Mouse (Mus musculus) heart, embryonic 10.5 days (tissue): ENCODE measurements around the gene Ggt5. TPM values are rescaled to one million over a fixed set of nuclear protein-coding genes. Genes with fewer than 3 reads are reported as not detected.

Experiments
- DNase-seq: peaks from one replicate; pipeline ENCODE4 v3.0.0-alpha.2; 2017; ENCODE audit warnings: low spot score
- H3K27ac ChIP-seq: fragments of 300-500 bp; sonication (generic); 2 replicates; pipeline ENCODE4 v1.5.1; 2016; ENCODE audit warnings: mild to moderate bottlenecking
- H3K27me3 ChIP-seq: fragments of 300-500 bp; sonication (generic); 2 replicates; pipeline ENCODE4 v1.6.1; 2016; ENCODE audit warnings: mild to moderate bottlenecking; ENCODE audit not compliant: poor library complexity, insufficient read depth, severe bottlenecking
- H3K36me3 ChIP-seq: fragments of 300-500 bp; sonication (generic); 2 replicates; pipeline ENCODE4 v1.6.1; 2016; ENCODE audit warnings: mild to moderate bottlenecking, moderate library complexity
- H3K4me1 ChIP-seq: fragments of 300-500 bp; sonication (generic); 2 replicates; pipeline ENCODE4 v1.6.1; 2016; ENCODE audit warnings: mild to moderate bottlenecking
- H3K4me3 ChIP-seq: fragments of 300-500 bp; sonication (generic); 2 replicates; pipeline ENCODE4 v1.5.1; 2016; ENCODE audit warnings: mild to moderate bottlenecking, moderate library complexity
- H3K9me3 ChIP-seq: fragments of 300-500 bp; sonication (generic); 2 replicates; pipeline ENCODE4 v1.6.1; 2016; ENCODE audit warnings: mild to moderate bottlenecking, moderate library complexity
- WGBS: fragments of 180-500 bp; shearing (Covaris S2); methylation state at CpG from one replicate; pipeline ENCODE4 v1.1.7; 2016; 5-methylcytosine and 5-hydroxymethylcytosine counted together
- polyA plus RNA-seq: library from polyadenylated mRNA; unstranded; fragments of >200 nt; fragmentation: Nextera tagmentation; extraction: Ambion mirVana; gene quantifications from 2 replicates; pipeline ENCODE4 v1.2.1, GENCODE M21; 2016

Gene Ggt5
- polyA plus RNA-seq, 1 experiment from 2014 or later, result 1.4 TPM

DNA sequence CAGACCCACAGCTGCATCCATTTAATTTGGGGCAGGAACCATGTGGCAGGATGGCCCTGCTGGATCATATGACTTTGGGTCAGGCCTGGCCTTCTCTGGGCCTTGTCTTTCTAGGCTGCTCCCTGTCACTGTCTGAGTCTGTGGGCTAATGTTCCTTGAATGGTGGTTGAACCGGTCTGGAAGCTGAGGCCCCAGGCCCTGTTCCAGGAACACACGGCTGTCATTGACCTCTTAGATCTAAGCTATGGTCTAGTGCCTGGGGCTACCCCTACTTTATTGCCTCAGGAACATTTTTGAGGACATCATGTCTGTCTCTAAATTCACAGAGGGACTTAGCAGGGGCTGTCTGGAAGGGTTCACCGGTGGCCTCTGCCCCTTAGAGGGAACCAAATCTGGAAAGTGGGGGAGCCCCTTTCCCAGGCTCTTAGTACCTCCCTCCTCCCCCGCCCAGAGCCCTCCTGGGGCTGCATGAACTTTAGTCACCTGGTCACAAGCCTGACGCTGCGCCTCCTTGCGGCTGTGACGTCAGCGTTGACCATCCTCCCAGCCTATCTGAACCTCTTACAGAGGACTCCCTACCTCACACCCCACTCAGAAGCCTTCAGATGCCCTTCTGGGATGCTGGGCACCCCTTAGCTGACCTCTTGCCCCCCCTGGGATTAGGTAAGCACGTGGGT is 18.0 kb upstream of the Ggt5 start:
- no peak overlapping the region for H3K27ac ChIP-seq
- peaks cover 20% of the 10 kb centered on the region; the same call in 1 of the 2 replicates for H3K27me3 ChIP-seq
- no peak for DNase-seq
- H3K4me1 ChIP-seq, result peaks cover 23% of the 10 kb centered on the region
- 30% methylated on average over 10 of the region's 10 CpGs for WGBS
- H3K36me3 ChIP-seq, result no peaks in the 10 kb centered on the region
- no peaks in the 10 kb centered on the region for H3K9me3 ChIP-seq
- no peak overlapping the region for H3K4me3 ChIP-seq

DNA sequence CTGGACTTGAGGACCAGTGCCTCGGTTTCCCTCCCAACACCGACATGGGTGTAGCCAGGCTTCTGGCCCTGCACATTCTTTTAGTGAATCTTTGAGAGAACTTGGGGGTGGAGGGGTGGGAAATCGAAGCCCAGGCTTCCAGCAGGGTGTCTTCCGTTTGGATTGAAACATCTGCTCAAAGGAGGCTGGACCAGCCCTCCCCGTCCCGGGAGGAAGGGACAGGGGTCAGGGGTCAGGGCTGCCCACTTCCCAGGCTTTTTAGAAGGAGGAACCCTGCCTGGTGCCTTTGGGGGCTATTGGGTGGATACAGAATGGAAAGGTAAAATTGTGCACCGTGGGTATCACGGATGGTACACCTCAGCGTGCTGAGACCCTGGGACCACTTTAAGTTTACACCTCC is 17.2 kb upstream of the Ggt5 start:
- H3K4me1 ChIP-seq, result peaks cover 23% of the 10 kb centered on the region
- peaks cover 20% of the 10 kb centered on the region; the same call in 1 of the 2 replicates for H3K27me3 ChIP-seq

DNA sequence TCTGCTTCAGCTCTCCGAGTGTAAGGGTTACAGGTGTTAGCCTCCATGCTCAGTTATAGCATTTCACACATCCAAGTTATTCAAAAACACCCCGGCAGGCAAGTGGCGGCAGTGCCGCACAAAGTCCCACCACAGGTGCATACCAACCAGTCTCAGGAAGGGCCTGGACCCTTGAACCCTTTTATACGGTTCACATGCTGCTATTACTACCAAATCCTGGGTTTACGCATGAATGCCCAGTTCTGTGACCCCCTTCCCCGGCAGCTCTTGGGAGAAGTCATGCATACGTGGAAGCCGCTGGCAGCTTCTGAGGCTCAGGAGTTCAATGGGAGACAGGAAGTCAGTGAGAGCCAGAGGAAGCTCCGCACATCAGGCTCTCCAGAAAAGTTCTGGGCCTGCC is 16.0 kb upstream of the Ggt5 start:
- Histone ChIP-seq H3K27me3 (peaks cover 12% of the 10 kb centered on the region; the same call in 1 of the 2 replicates), H3K9me3 (no peaks in the 10 kb centered on the region), H3K4me3 (no peak overlapping the region), H3K27ac (no peak overlapping the region), H3K36me3 (no peaks in the 10 kb centered on the region), H3K4me1 (peaks cover 20% of the 10 kb centered on the region)
- WGBS, result 74% methylated on average over 10 of the region's 10 CpGs
- DNase-seq, result no peak

More for the DNA sequence above, 17.2 kb upstream of the Ggt5 start:
- H3K4me3 ChIP-seq, result no peak overlapping the region
- WGBS, result 56% methylated on average over 9 of the region's 9 CpGs
- H3K36me3 ChIP-seq, result no peaks in the 10 kb centered on the region
- H3K9me3 ChIP-seq, result no peaks in the 10 kb centered on the region
- DNase-seq, result no peak
- H3K27ac ChIP-seq, result no peak overlapping the region

DNA sequence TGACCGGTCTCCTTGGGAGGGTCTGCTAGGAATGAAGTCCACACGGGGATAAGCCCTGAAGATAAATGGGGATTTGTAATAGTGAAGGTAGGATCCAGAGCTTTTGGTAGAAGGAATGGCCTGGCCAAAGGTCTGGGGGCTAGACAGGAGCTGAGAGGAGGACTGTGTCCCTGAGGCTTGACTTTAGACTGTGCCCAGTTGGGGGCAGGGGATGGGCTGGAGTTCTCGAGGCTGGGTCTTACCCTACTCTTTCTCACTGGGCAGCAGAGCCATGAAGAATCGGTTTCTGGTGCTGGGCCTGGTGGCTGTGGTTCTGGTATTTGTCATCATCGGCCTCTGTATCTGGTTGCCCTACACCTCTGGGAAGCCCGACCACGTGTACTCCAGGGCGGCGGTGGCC is 15.2 kb upstream of the Ggt5 start:
- no peaks in the 10 kb centered on the region for H3K9me3 ChIP-seq
- H3K4me3 ChIP-seq, result no peak overlapping the region
- no peaks in the 10 kb centered on the region for H3K36me3 ChIP-seq
- H3K27ac ChIP-seq, result no peak overlapping the region
- 81% methylated on average over 9 of the region's 9 CpGs for WGBS
- H3K4me1 ChIP-seq, result peaks cover 12% of the 10 kb centered on the region
- 0 out of 2 replicates have a peak, but pooled peaks cover 5% of the 10 kb centered on the region for H3K27me3 ChIP-seq
- no peak for DNase-seq

DNA sequence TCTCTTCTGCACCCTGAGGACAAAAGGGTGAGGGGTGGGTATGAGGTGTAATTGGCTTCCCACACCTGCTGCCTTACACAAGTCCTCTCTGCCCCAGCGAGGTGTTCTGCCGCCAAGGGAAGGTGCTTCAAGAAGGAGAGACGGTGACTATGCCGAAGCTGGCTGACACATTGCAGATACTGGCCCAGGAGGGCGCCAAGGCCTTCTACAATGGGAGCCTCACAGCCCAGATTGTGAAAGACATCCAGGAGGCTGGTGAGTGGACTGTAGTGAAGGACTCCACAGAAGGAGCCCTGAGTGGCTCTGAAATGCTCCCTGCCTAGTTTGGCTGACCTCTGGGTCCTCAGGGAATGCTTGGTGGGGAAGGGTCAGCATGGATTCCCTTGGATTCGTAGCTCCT is 10.0 kb upstream of the Ggt5 start:
- H3K9me3 ChIP-seq, result no peaks in the 10 kb centered on the region
- no peak overlapping the region for H3K4me3 ChIP-seq
- H3K27ac ChIP-seq, result no peak overlapping the region
- H3K27me3 ChIP-seq, result peaks cover 10% of the 10 kb centered on the region; the same call in 1 of the 2 replicates
- WGBS, result 79% methylated on average over 6 of the region's 6 CpGs
- no peaks in the 10 kb centered on the region for H3K4me1 ChIP-seq
- no peak for DNase-seq
- H3K36me3 ChIP-seq, result no peaks in the 10 kb centered on the region

DNA sequence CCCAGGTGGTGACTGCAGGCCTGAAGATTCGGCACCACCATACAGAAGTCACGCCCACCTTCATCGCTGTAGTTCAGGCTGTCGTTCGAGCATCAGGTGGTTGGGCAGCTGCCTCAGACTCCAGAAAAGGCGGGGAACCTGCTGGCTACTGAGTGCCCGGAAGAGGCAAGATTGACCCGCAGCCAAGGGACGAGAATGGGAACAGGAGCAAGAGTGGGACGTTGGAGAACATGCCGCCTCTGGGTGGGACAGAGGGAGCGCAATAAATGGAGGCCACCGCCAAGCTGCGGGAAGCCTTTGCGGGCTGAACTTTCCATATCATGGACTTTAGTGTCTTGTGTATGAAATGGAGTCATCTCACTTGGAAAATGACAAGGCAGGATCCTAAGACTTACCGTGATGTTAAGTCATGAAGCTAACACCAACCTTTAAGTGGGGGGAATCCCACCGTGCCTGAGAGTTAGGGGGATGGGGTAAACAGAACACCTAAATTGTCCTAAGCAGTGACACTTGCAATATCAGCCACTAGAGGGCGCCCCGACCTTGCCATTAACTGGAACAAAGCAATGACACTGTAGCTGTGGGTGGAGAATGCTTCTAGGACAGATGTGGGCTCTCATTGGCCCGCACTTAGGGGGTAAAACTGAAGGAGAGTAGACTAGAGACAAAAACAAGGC is 3.1 kb upstream of the Ggt5 start:
- H3K4me1 ChIP-seq, result peaks cover 29% of the 10 kb centered on the region
- H3K27me3 ChIP-seq, result peaks cover 29% of the 10 kb centered on the region
- H3K27ac ChIP-seq, result no peak overlapping the region
- H3K4me3 ChIP-seq, result no peak overlapping the region
- peak; percentile 91 for DNase-seq
- 21% methylated on average over 20 of the region's 20 CpGs for WGBS
- no peaks in the 10 kb centered on the region for H3K9me3 ChIP-seq
- no peaks in the 10 kb centered on the region for H3K36me3 ChIP-seq

DNA sequence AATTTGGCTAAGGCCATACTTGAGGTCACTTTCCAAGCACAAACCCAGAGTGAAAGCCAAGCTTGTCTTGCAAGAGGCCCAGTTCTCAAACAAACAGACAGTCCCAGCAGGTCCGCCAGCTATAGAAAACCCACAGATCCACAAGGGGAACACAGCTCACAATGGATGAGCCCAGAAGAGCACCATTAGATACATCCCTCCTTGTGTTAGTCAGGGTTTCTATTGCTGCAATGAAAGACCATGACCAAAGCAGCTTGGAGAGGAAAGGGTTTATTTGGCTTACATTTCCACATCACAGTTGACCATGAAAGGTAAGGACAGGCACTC is 2.6 kb upstream of the Ggt5 start:
- no peak for DNase-seq
- Histone ChIP-seq H3K4me3 (no peak overlapping the region), H3K27ac (no peak overlapping the region), H3K36me3 (no peaks in the 10 kb centered on the region), H3K27me3 (peaks cover 29% of the 10 kb centered on the region), H3K4me1 (peaks cover 34% of the 10 kb centered on the region), H3K9me3 (no peaks in the 10 kb centered on the region)
- WGBS, result 94% methylated on average over 1 of the region's 1 CpGs

DNA sequence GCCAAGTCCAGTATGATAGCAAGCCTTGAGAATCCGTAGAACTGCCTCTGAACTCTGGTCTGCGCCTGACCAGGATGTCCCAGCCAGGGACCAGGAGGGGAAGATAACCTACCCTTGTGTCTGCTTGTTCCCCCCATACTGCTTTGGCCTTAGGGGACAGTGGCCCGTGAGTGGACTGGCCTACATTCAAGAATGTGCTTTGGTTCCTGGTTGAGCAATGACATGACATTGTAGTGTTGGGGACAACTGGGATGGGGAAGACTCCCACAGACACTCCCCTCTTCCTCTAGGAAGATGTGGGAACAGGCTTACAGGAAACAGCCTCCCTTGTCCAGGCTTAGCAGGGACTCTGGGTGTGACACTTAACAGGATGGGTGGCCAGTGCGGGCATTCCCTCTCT is 1.4 kb upstream of the Ggt5 start:
- peaks cover 45% of the 10 kb centered on the region for H3K4me1 ChIP-seq
- H3K27ac ChIP-seq, result no peak overlapping the region
- 77% methylated on average over 4 of the region's 4 CpGs for WGBS
- H3K9me3 ChIP-seq, result no peaks in the 10 kb centered on the region
- H3K27me3 ChIP-seq, result peaks cover 29% of the 10 kb centered on the region
- no peak overlapping the region for H3K4me3 ChIP-seq
- DNase-seq, result no peak
- H3K36me3 ChIP-seq, result no peaks in the 10 kb centered on the region

DNA sequence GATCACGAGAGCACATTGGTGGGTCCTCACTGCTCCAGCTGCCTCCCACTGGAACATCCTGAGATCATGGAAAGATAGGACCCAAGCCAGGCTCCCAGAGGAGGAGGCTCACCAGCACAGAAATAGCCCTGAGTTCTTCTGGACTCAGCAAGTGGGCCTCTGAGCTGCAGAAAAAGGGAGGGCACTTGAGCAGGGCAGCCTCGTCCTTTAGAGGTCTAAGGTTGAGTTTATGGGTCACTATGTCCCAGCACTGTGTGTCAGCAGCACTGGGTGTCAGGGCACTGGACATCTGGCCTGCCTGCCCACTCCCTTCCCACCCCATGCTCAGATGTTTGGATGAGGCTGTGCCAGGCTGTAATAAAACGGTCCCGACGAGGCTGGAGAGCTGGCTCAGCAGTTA is 804 bp upstream of the Ggt5 start:
- WGBS, result 58% methylated on average over 5 of the region's 5 CpGs
- peaks cover 46% of the 10 kb centered on the region for H3K4me1 ChIP-seq
- H3K27ac ChIP-seq, result peak overlapping the region; percentile 44; the same call in 1 of the 2 replicates
- no peak for DNase-seq
- H3K36me3 ChIP-seq, result no peaks in the 10 kb centered on the region
- no peaks in the 10 kb centered on the region for H3K9me3 ChIP-seq
- H3K27me3 ChIP-seq, result peaks cover 27% of the 10 kb centered on the region
- H3K4me3 ChIP-seq, result no peak overlapping the region

DNA sequence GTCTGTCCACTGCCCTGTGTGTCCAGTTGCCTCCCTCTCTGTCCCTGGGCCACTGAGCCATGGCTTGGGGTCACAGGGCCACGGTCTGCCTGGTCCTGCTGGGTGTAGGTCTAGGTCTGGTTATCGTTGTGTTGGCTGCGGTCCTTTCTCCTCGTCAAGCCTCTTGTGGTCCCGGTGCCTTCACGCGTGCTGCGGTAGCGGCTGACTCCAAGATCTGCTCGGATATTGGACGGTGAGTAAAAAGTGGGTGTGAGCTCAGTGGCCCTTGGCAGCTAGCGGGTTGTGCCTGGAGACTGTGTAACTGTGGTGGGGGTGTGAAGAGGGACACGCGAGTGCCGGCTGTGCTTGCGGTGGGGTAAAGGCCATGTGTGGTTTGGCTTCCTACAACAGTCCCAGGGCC is 511 bp downstream of the Ggt5 start:
- no peak for DNase-seq
- H3K27ac ChIP-seq, result peak overlapping the region; percentile 81
- peaks cover 13% of the 10 kb centered on the region for H3K27me3 ChIP-seq
- peaks cover 46% of the 10 kb centered on the region for H3K4me1 ChIP-seq
- no peaks in the 10 kb centered on the region for H3K36me3 ChIP-seq
- H3K9me3 ChIP-seq, result no peaks in the 10 kb centered on the region
- H3K4me3 ChIP-seq, result peak overlapping the region; percentile 10; the same call in 1 of the 2 replicates
- WGBS, result 70% methylated on average over 16 of the region's 16 CpGs

DNA sequence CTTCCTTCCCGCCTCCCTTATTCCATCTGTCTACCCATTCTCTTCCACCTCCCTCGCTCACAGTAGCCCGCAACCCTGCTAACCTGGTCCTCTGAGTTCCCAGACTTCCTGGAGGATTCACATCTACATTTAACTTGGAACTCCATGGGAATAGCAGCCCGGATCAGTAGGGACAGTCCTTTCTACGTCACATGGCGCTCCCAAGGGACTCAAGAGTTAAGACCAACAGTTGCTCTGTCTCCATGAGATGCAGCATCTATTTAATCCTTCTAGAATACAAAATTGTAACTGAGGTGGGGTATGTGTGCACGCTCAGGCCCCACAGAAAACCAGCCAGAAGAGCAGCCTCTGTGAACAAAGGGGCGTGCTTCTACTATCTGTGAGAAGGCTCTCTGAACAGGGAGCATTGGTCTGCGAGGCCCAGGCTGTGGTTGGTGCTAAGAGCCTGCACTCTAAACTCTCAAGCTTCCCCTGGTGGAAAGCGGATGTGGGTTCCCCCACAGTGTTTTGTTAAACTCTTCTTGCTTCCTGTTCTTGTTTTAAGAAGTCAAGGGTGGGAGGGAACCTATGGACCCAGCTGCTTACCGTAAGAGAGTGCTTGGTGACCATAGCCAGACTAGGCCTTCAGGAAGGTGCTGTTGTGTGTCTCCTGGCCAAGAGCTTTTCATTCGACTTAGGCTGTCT is 2.2 kb downstream of the Ggt5 start:
- Histone ChIP-seq H3K27me3 (no peaks in the 10 kb centered on the region; the same call in 1 of the 2 replicates), H3K27ac (peak overlapping the region; percentile 73), H3K4me3 (no peak overlapping the region), H3K4me1 (peaks cover 38% of the 10 kb centered on the region), H3K36me3 (no peaks in the 10 kb centered on the region), H3K9me3 (no peaks in the 10 kb centered on the region)
- 65% methylated on average over 12 of the region's 12 CpGs for WGBS
- DNase-seq, result no peak

DNA sequence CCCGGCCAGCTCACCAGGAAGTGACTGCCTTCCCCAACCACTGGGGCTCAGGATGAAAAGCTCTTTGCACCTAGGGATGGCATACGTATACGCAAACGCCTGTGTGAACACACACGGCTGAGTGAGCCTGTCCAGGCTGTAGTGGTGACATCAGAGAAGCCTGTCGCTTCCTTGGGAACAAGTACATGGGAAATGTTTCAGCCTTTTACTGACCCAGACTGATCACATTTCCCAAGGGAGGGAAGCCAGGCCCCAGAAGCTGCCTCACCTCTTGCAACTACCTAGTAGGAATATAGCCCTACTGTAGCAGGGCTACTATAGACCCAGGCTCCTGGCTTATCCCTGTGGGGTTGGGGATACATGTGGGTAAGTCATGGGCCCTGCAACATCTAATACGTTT is 3.4 kb downstream of the Ggt5 start:
- Histone ChIP-seq H3K4me1 (peaks cover 38% of the 10 kb centered on the region), H3K9me3 (no peaks in the 10 kb centered on the region), H3K27ac (no peak overlapping the region), H3K36me3 (no peaks in the 10 kb centered on the region), H3K27me3 (no peaks in the 10 kb centered on the region; the same call in 1 of the 2 replicates), H3K4me3 (no peak overlapping the region)
- no peak for DNase-seq
- WGBS, result 60% methylated on average over 7 of the region's 7 CpGs

DNA sequence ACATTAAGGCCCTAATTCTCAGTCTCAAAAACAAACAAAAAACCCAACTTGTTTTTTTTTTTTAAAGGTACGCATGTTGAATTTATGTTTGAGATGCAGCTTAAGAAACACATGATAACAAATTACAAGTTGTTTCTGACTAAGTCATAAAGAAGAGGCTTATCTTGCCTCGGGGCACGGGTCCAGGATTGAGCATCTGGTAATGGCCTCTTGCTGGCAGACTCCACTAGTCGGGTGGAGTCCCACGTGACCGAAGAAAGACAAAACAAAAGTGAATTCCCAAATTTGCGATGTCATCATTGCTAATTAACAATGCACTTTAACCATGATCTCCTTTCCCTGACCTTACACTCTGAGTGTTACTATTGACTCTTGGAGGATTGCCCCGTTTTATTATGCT is 6.8 kb downstream of the Ggt5 start:
- H3K27me3 ChIP-seq, result no peaks in the 10 kb centered on the region
- H3K27ac ChIP-seq, result no peak overlapping the region
- WGBS, result 82% methylated on average over 8 of the region's 8 CpGs
- H3K4me1 ChIP-seq, result peaks cover 18% of the 10 kb centered on the region
- H3K4me3 ChIP-seq, result no peak overlapping the region
- 0 out of 2 replicates have a peak, but pooled peaks cover 6% of the 10 kb centered on the region for H3K9me3 ChIP-seq
- DNase-seq, result no peak
- H3K36me3 ChIP-seq, result no peaks in the 10 kb centered on the region
